Mouse (Mus musculus) C2C12 (cell line): ENCODE results near the gene BC051019.

ENCODE experiments used
- CTCF ChIP-seq: IDR thresholded peaks from one replicate; pipeline ENCODE4 v1.5.1; 2011; ENCODE audit not compliant: control insufficient read depth, insufficient read depth, insufficient read length
- MAX ChIP-seq: IDR thresholded peaks from one replicate; pipeline ENCODE4 v1.6.1; 2011; ENCODE audit warnings: mild to moderate bottlenecking, control low read depth
- MYOD1 ChIP-seq: IDR thresholded peaks from one replicate; pipeline ENCODE4 v1.6.1; 2011; ENCODE audit warnings: low read depth; ENCODE audit not compliant: control insufficient read depth, insufficient read length
- MYOG ChIP-seq: IDR thresholded peaks from one replicate; pipeline ENCODE4 v1.6.1; 2011; ENCODE audit not compliant: control insufficient read depth, insufficient read length; ENCODE audit errors: extremely low read depth

DNA sequence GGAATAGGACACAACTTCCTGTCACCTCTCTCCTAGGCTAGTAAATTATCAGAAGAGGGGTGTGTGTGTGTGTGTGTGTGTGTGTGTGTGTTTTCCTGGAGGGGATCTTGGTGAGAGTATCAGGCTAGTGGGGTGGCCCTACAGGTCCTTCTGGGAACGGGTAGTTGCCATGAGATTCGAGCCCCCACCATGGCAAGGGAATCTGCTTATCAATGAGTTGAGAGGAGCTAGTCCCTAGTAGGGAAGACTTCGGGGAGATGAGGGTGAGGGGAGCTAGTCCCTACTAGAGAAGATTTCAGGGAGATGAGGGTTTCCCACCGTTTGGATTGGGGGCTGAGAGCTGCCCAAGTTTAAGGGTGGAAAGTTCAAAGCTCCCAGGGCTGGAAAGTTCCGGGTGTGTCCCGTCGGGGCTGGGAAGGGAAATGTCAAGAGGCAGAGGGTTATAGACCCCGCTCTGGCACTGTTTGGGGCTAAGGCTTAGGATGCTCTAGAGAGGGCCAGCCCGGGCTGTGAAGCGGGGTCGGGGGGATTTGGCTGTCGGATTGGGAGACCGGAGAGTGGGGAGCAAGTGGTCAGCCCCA lies 27.9 kb upstream of the BC051019 start:
- TF ChIP-seq CTCF (no peak), MYOD1 (no peak), MYOG (no peak), MAX (no peak)
